ENCODE assay signal across 8 mouse cellular contexts in the genomic region with DNA sequence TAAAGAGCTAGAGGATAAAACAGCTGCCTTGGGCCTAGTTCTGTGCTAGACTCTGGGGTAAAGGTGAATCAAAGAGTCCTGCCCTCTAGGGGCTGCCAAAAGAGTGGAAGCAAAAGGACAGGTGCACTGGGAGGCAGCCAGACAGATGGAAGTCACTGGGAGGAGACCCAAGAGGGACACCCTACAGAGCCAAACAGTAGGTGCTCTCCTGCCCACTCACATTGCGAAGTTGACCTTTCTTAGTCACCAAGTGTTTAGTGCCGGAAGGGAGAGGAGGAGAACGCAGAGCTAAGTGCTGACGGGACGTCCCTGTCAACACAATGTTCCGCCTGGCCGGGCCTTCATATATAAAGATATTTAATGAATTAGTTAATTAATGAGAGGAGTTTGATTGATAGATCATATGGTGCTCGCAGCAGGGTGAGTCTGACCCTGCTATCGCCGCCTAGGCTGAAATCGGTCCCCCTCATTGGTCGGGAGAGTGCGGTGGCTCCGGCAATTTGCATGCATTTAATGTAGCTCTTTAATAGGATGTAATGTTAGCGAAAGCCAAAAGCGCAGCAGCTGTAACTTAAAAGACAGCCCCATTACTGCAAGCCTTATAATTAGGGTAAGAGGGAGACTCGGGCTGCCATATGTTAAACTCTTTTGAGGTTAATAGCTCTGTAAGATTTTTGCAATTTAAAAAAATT.
DNase-seq lines count a peak whose midpoint lies in the region; ATAC-seq and TF ChIP-seq lines count a peak whose summit lies in the region.

No protein-coding gene starts in this region.

- no peaks in the 10 kb centered on the region for H3K9me3 ChIP-seq in liver, postnatal 0 days (ENCODE audit: low read length)

- WGBS in liver, postnatal 0 days (ENCODE audit: insufficient replicate concordance), result 25% methylated on average over 17 of the region's 17 CpGs

- H3K27ac ChIP-seq in gastrocnemius, adult 2 months, result no peak overlapping the region
- H3K27ac ChIP-seq in liver, postnatal 0 days (ENCODE audit: low read depth), result no peak overlapping the region

- no peak for TF ChIP-seq EP300 in liver, postnatal 0 days (IDR thresholded peaks at IDR 0.05; ENCODE audit: low read depth)

- H3K4me2 ChIP-seq in liver, postnatal 0 days (ENCODE audit: low read depth, low read length), result peak overlapping the region; percentile 58

- peaks cover 20% of the 10 kb centered on the region for H3K27me3 ChIP-seq in liver, postnatal 0 days (ENCODE audit: insufficient read depth, low read length)

- peak; percentile 70; the same call in 1 of the 2 replicates for ATAC-seq in liver, postnatal 0 days

- no peaks in the 10 kb centered on the region for H3K36me3 ChIP-seq in liver, postnatal 0 days (replicated peaks; ENCODE audit: insufficient read depth, low read length)

- no peak overlapping the region for H3K9ac ChIP-seq in liver, postnatal 0 days (replicated peaks)

- H3K4me3 ChIP-seq in gastrocnemius, adult 2 months, result peak overlapping the region; percentile 53
- H3K4me3 ChIP-seq in liver, postnatal 0 days (ENCODE audit: low read depth, low read length), result 0 out of 2 replicates have a peak overlapping the region, but pooled peaks have one; percentile 8

- no peak; the same call in 1 of the 2 replicates for TF ChIP-seq CTCF in gastrocnemius, adult 2 months (IDR thresholded peaks at IDR 0.05)
- TF ChIP-seq CTCF in liver, postnatal 0 days (IDR thresholded peaks at IDR 0.05; ENCODE audit: low read depth), result 0 out of 2 replicates have a peak, but pooled peaks have one; percentile 12

- DNase-seq in gastrocnemius, adult 2 months, result peak; percentile 66
- DNase-seq in gastrocnemius, postnatal 10 days, result no peak
- DNase-seq in R1 (ENCODE audit: low read depth, low spot score), result peak; percentile 35
- peak; percentile 55 for DNase-seq in gastrocnemius, postnatal 25 days
- DNase-seq in liver, postnatal 0 days, result no peak
- no peak for DNase-seq in spleen, adult 18-20 months
- DNase-seq in left cerebral cortex, postnatal 25 days (ENCODE audit: low spot score in 2 of 2), result no peak
- DNase-seq in left cerebral cortex, postnatal 10 days (ENCODE audit: extremely low spot score in 1 of 2, low spot score in 2 of 2), result no peak

- intact Hi-C loops in gastrocnemius, adult 2 months (cut with DNase I), result no loop called here
- intact Hi-C loops in left cerebral cortex, postnatal 25 days (cut with DNase I), result no loop called here
- intact Hi-C loops in left cerebral cortex, postnatal 10 days (cut with DNase I), result loop anchor here (10.0 kb wide), 1 partner anchor 157 kb away; no protein-coding TSS in a partner anchor

- H3K4me1 ChIP-seq in liver, postnatal 0 days (ENCODE audit: insufficient read depth), result no peaks in the 10 kb centered on the region

Comparison
In these comparisons a context has a peak if more than half of its experiments do, and no peak if none do; other contexts are left out.
1. DNase-seq: peak in gastrocnemius, adult 2 months (single experiment), R1 (single experiment) and gastrocnemius, postnatal 25 days (single experiment); none in gastrocnemius, postnatal 10 days (single experiment), liver, postnatal 0 days (single experiment), spleen, adult 18-20 months (0 of 2), left cerebral cortex, postnatal 25 days (0 of 2) and left cerebral cortex, postnatal 10 days (0 of 2).